Mouse (Mus musculus) embryonic facial prominence, embryonic 13.5 days (tissue): Measurements from ENCODE around the gene Ell3. TPM values are rescaled to one million over a fixed set of nuclear protein-coding genes. Genes with fewer than 3 reads are reported as not detected.

ENCODE experiments used
- ATAC-seq: fragments of 200-750 bp; cut with Nextera tagmentation; 2 replicates; pipeline ENCODE4 v1.8.0; 2017; ENCODE audit warnings: low read depth; ENCODE audit not compliant: insufficient number of reproducible peaks, insufficient read depth, low FRiP score, low TSS enrichment
- H3K27ac ChIP-seq: fragments of 300-500 bp; sonication (generic); 2 replicates; pipeline ENCODE4 v1.5.1; 2015; ENCODE audit warnings: moderate library complexity, mild to moderate bottlenecking, inconsistent platforms
- H3K27me3 ChIP-seq: fragments of 300-500 bp; sonication (generic); 2 replicates; pipeline ENCODE4 v1.6.1; 2015; ENCODE audit warnings: mild to moderate bottlenecking, inconsistent platforms
- H3K36me3 ChIP-seq: fragments of 300-500 bp; sonication (generic); 2 replicates; pipeline ENCODE4 v1.6.1; 2015; ENCODE audit warnings: mild to moderate bottlenecking, inconsistent platforms
- H3K4me1 ChIP-seq: fragments of 300-500 bp; sonication (generic); 2 replicates; pipeline ENCODE4 v1.6.1; 2015; ENCODE audit warnings: inconsistent platforms
- H3K4me2 ChIP-seq: fragments of 300-500 bp; sonication (generic); 2 replicates; pipeline ENCODE4 v1.6.1; 2015; ENCODE audit warnings: moderate library complexity, mild to moderate bottlenecking, inconsistent platforms
- H3K4me3 ChIP-seq: fragments of 300-500 bp; sonication (generic); 2 replicates; pipeline ENCODE4 v1.5.1; 2015; ENCODE audit warnings: mild to moderate bottlenecking, inconsistent platforms
- H3K9ac ChIP-seq: fragments of 300-500 bp; sonication (generic); 2 replicates; pipeline ENCODE4 v1.6.1; 2015; ENCODE audit warnings: mild to moderate bottlenecking, inconsistent platforms
- H3K9me3 ChIP-seq: fragments of 300-500 bp; sonication (generic); 2 replicates; pipeline ENCODE4 v1.6.1; 2016; ENCODE audit warnings: inconsistent platforms
- WGBS: fragments of 180-500 bp; shearing (Covaris S2); methylation state at CpG from one replicate; pipeline ENCODE4 v1.1.7; 2015; ENCODE audit warnings: mixed read lengths; 5-methylcytosine and 5-hydroxymethylcytosine counted together
- polyA plus RNA-seq: library from polyadenylated mRNA; unstranded; fragments of >200 nt; fragmentation: Nextera tagmentation; extraction: Ambion mirVana; gene quantifications from 2 replicates; pipeline ENCODE4 v1.2.1, GENCODE M21; 2015

Gene Ell3
- polyA plus RNA-seq, 1 experiment from 2014 or later, result 12.2 TPM

GRCm38 (mm10) chr2:121460071-121460470 lies 16.0 kb upstream of the Ell3 start:
- Histone ChIP-seq H3K9ac (no peak overlapping the region), H3K4me3 (no peak overlapping the region), H3K9me3 (no peaks in the 10 kb centered on the region), H3K4me1 (peaks cover 11% of the 10 kb centered on the region), H3K27me3 (no peaks in the 10 kb centered on the region), H3K27ac (no peak overlapping the region), H3K36me3 (peaks cover 19% of the 10 kb centered on the region; the same call in 1 of the 2 replicates), H3K4me2 (no peak overlapping the region)
- no peak for ATAC-seq
- WGBS, result 74% methylated on average over 2 of the region's 2 CpGs

GRCm38 (mm10) chr2:121456692-121457642 lies 12.9 kb upstream of the Ell3 start, which contains the start of gene Serinc4:
Gene Serinc4, minus strand, starts transcription at chr2:121456781.
- 5% methylated on average over 41 of the region's 41 CpGs for WGBS

GRCm38 (mm10) chr2:121455534-121455933 lies 11.5 kb upstream of the Ell3 start:
- Histone ChIP-seq H3K27me3 (no peaks in the 10 kb centered on the region), H3K36me3 (peaks cover 50% of the 10 kb centered on the region), H3K4me3 (no peak overlapping the region), H3K27ac (no peak overlapping the region), H3K9me3 (no peaks in the 10 kb centered on the region), H3K9ac (no peak overlapping the region), H3K4me2 (no peak overlapping the region), H3K4me1 (peaks cover 26% of the 10 kb centered on the region)
- 71% methylated on average over 5 of the region's 5 CpGs for WGBS
- no peak for ATAC-seq

More at GRCm38 (mm10) chr2:121456692-121457642, 12.9 kb upstream of the Ell3 start, which contains the start of gene Serinc4:
- Histone ChIP-seq H3K36me3 (peaks cover 45% of the 10 kb centered on the region), H3K4me3 (peak within 1 kb of the TSS; percentile 77), H3K9ac (peak within 1 kb of the TSS; percentile 87), H3K27ac (peak within 1 kb of the TSS; percentile 82), H3K4me1 (peaks cover 17% of the 10 kb centered on the region), H3K4me2 (peak within 1 kb of the TSS; percentile 69), H3K9me3 (no peaks in the 10 kb centered on the region), H3K27me3 (no peaks in the 10 kb centered on the region)
- peak; percentile 71 for ATAC-seq

- peaks cover 31% of the 10 kb centered on the region for H3K4me1 ChIP-seq
- no peaks in the 10 kb centered on the region for H3K9me3 ChIP-seq
- H3K4me2 ChIP-seq, result no peak overlapping the region
- H3K27ac ChIP-seq, result no peak overlapping the region
- no peak overlapping the region for H3K9ac ChIP-seq
- 87% methylated on average over 6 of the region's 6 CpGs for WGBS
- no peak overlapping the region for H3K4me3 ChIP-seq
- H3K27me3 ChIP-seq, result no peaks in the 10 kb centered on the region
- peaks cover 41% of the 10 kb centered on the region for H3K36me3 ChIP-seq
- no peak for ATAC-seq
Observed at GRCm38 (mm10) chr2:121453917-121454316, 9.8 kb upstream of the Ell3 start.

GRCm38 (mm10) chr2:121452990-121453389 lies 8.9 kb upstream of the Ell3 start, which contains the start of gene Hypk:
Gene Hypk, plus strand, starts transcription at chr2:121453290.
- Histone ChIP-seq H3K27ac (no peak within 1 kb of the TSS), H3K4me3 (no peak within 1 kb of the TSS), H3K9me3 (no peaks in the 10 kb centered on the region), H3K4me1 (peaks cover 31% of the 10 kb centered on the region), H3K27me3 (no peaks in the 10 kb centered on the region), H3K36me3 (peaks cover 34% of the 10 kb centered on the region), H3K9ac (no peak within 1 kb of the TSS), H3K4me2 (no peak within 1 kb of the TSS)
- WGBS, result 76% methylated on average over 4 of the region's 4 CpGs
- no peak for ATAC-seq

GRCm38 (mm10) chr2:121452361-121452760 lies 8.3 kb upstream of the Ell3 start:
- ATAC-seq, result no peak
- Histone ChIP-seq H3K4me3 (no peak overlapping the region), H3K9me3 (no peaks in the 10 kb centered on the region), H3K27me3 (no peaks in the 10 kb centered on the region), H3K27ac (no peak overlapping the region), H3K36me3 (peaks cover 34% of the 10 kb centered on the region), H3K4me1 (peaks cover 32% of the 10 kb centered on the region), H3K9ac (no peak overlapping the region), H3K4me2 (no peak overlapping the region)
- 89% methylated on average over 4 of the region's 4 CpGs for WGBS

- WGBS, result under 1% methylated on average over 7 of the region's 7 CpGs
- no peaks in the 10 kb centered on the region for H3K27me3 ChIP-seq
- H3K4me2 ChIP-seq, result peak overlapping the region; percentile 87
- H3K4me3 ChIP-seq, result peak overlapping the region; percentile 97
- peak overlapping the region; percentile 97 for H3K9ac ChIP-seq
- peaks cover 27% of the 10 kb centered on the region for H3K4me1 ChIP-seq
- H3K9me3 ChIP-seq, result no peaks in the 10 kb centered on the region
- ATAC-seq, result no peak
- H3K27ac ChIP-seq, result peak overlapping the region; percentile 97
- H3K36me3 ChIP-seq, result peaks cover 34% of the 10 kb centered on the region
Observed at GRCm38 (mm10) chr2:121450093-121450492, 6.0 kb upstream of the Ell3 start.

- Histone ChIP-seq H3K9ac (peak overlapping the region; percentile 97), H3K27ac (peak overlapping the region; percentile 97), H3K9me3 (no peaks in the 10 kb centered on the region), H3K4me2 (peak overlapping the region; percentile 87), H3K4me1 (peaks cover 27% of the 10 kb centered on the region), H3K4me3 (peak overlapping the region; percentile 97), H3K36me3 (peaks cover 33% of the 10 kb centered on the region), H3K27me3 (no peaks in the 10 kb centered on the region)
- under 1% methylated on average over 54 of the region's 54 CpGs for WGBS
- ATAC-seq, result peak; percentile 62
Observed at GRCm38 (mm10) chr2:121449545-121450011, 5.5 kb upstream of the Ell3 start.

GRCm38 (mm10) chr2:121448739-121449535 lies 4.9 kb upstream of the Ell3 start, which contains the start of gene Serf2:
Gene Serf2, plus strand, starts transcription at chr2:121449195.
- under 1% methylated on average over 73 of the region's 74 CpGs for WGBS
- H3K36me3 ChIP-seq, result peaks cover 27% of the 10 kb centered on the region
- peak within 1 kb of the TSS; percentile 97 for H3K9ac ChIP-seq
- peak within 1 kb of the TSS; percentile 97 for H3K4me3 ChIP-seq
- ATAC-seq, result peak; percentile 97
- H3K27ac ChIP-seq, result peak within 1 kb of the TSS; percentile 97
- no peaks in the 10 kb centered on the region for H3K27me3 ChIP-seq
- H3K4me2 ChIP-seq, result peak within 1 kb of the TSS; percentile 87
- no peaks in the 10 kb centered on the region for H3K9me3 ChIP-seq
- H3K4me1 ChIP-seq, result peaks cover 27% of the 10 kb centered on the region

- Histone ChIP-seq H3K9ac (peak overlapping the region; percentile 65), H3K36me3 (peaks cover 19% of the 10 kb centered on the region), H3K27ac (peak overlapping the region; percentile 93), H3K4me1 (peaks cover 29% of the 10 kb centered on the region), H3K9me3 (no peaks in the 10 kb centered on the region), H3K4me2 (peak overlapping the region; percentile 64), H3K27me3 (no peaks in the 10 kb centered on the region), H3K4me3 (peak overlapping the region; percentile 97)
- WGBS, result 11% methylated on average over 9 of the region's 9 CpGs
- no peak for ATAC-seq
Observed at GRCm38 (mm10) chr2:121448136-121448535, 4.1 kb upstream of the Ell3 start.

GRCm38 (mm10) chr2:121447006-121447405 lies 2.9 kb upstream of the Ell3 start:
- peaks cover 34% of the 10 kb centered on the region for H3K4me1 ChIP-seq
- H3K9ac ChIP-seq, result no peak overlapping the region
- H3K9me3 ChIP-seq, result no peaks in the 10 kb centered on the region
- peaks cover 5% of the 10 kb centered on the region for H3K27me3 ChIP-seq
- H3K4me3 ChIP-seq, result no peak overlapping the region
- ATAC-seq, result no peak
- H3K36me3 ChIP-seq, result peaks cover 8% of the 10 kb centered on the region
- WGBS, result 80% methylated on average over 3 of the region's 3 CpGs
- H3K27ac ChIP-seq, result no peak overlapping the region
- H3K4me2 ChIP-seq, result no peak overlapping the region
